Mouse (Mus musculus) small intestine, adult 2 months (tissue): ENCODE data around the gene Zfp97. TPM values are rescaled to one million over a fixed set of nuclear protein-coding genes. Genes with fewer than 3 reads are reported as not detected.
"Not testable (repeated sequence)": the region's sequence is repeated elsewhere in the genome, so short reads cannot be mapped to it uniquely, and the experiment has no call there.

Source experiments
- H3K27ac ChIP-seq: fragments of 200-500 bp; 2 replicates; pipeline ENCODE4 v1.5.1; 2012; ENCODE audit warnings: low read depth, low read length, control low read depth, inconsistent platforms; ENCODE audit not compliant: insufficient read depth
- H3K27me3 ChIP-seq: fragments of 200-500 bp; 2 replicates; pipeline ENCODE4 v1.6.1; 2012; ENCODE audit warnings: mild to moderate bottlenecking, moderate library complexity, low read length, inconsistent platforms; ENCODE audit not compliant: control insufficient read depth, insufficient read depth
- H3K36me3 ChIP-seq: fragments of 200-500 bp; 2 replicates; pipeline ENCODE4 v1.6.1; 2012; ENCODE audit warnings: mild to moderate bottlenecking, low read length, control low read depth, inconsistent platforms; ENCODE audit not compliant: control insufficient read depth, insufficient read depth
- H3K4me1 ChIP-seq: fragments of 200-500 bp; 2 replicates; pipeline ENCODE4 v1.6.1; 2012; ENCODE audit warnings: low read length, inconsistent platforms, mixed read lengths; ENCODE audit not compliant: control insufficient read depth, insufficient read depth, insufficient read length
- H3K4me3 ChIP-seq: fragments of 200-500 bp; 2 replicates; pipeline ENCODE4 v1.5.1; 2012; ENCODE audit warnings: low read depth, mild to moderate bottlenecking, control low read depth, inconsistent platforms, low read length, moderate library complexity
- CTCF ChIP-seq: fragments of 200-500 bp; IDR thresholded peaks from 2 replicates; pipeline ENCODE4 v1.5.1; 2012; ENCODE audit warnings: low read depth, mild to moderate bottlenecking, control low read depth, inconsistent platforms, low read length, moderate library complexity, mixed read lengths; ENCODE audit not compliant: insufficient replicate concordance, insufficient read length; ENCODE audit errors: extremely low read depth
- POLR2A ChIP-seq: fragments of 200-500 bp; IDR thresholded peaks from 2 replicates; pipeline ENCODE4 v1.6.1; 2012; ENCODE audit warnings: low read depth, mild to moderate bottlenecking, control low read depth, inconsistent platforms, low read length, moderate library complexity
- WGBS: fragments of 180-500 bp; shearing (Covaris S2); methylation state at CpG from one replicate; pipeline ENCODE4 v1.1.7; 2018; 5-methylcytosine and 5-hydroxymethylcytosine counted together
- polyA plus RNA-seq: library from polyadenylated mRNA; depleted of rRNA; stranded (reverse); fragments of >200 nt; gene quantifications from 2 replicates; pipeline ENCODE4 v1.2.3, GENCODE M21; 2012; rRNA removed

The Zfp97 gene
- polyA plus RNA-seq, result 0.05 and 0.15 TPM in 2 replicates

DNA sequence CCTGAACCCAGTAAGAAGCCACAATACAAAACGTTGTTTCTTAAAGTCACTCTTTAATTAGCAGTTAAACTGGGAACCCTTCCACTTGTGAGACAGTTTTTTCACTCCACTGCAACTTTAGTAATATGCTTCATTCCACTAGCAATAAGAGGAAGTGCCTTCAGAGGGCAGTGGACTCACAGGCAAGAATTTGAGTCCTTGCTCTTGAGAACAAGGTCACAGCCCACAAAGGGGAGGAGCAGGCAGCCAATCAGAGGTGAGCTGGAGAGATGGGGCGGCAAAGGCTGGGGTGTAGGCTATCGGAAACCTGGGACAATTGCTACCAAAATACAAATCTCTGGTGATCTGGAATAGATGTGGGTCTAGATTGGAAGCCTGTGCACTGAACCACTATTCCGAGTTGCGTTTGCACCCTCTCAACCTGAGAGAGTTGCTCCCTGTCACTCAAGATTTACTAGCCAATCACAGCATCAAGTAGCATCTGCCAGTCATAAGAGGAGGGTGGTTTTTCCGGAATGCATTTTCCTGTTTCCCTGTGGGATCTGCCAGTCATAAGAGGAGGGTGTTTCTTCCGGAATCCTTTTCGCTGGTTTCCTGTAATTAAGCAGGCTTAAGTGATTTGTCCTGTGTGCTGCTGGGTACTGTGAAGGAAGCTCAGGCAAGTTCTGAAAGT, at the start of gene Zfp97:
Zfp97 (plus strand) TSS at position 586 of the 673 bp plus-strand sequence.
- not testable (repeated sequence) for H3K27me3 ChIP-seq, H3K36me3 ChIP-seq, H3K27ac ChIP-seq, H3K4me1 ChIP-seq, H3K4me3 ChIP-seq
- WGBS, result no CpG with 5 or more reads among the region's 8 CpGs

DNA sequence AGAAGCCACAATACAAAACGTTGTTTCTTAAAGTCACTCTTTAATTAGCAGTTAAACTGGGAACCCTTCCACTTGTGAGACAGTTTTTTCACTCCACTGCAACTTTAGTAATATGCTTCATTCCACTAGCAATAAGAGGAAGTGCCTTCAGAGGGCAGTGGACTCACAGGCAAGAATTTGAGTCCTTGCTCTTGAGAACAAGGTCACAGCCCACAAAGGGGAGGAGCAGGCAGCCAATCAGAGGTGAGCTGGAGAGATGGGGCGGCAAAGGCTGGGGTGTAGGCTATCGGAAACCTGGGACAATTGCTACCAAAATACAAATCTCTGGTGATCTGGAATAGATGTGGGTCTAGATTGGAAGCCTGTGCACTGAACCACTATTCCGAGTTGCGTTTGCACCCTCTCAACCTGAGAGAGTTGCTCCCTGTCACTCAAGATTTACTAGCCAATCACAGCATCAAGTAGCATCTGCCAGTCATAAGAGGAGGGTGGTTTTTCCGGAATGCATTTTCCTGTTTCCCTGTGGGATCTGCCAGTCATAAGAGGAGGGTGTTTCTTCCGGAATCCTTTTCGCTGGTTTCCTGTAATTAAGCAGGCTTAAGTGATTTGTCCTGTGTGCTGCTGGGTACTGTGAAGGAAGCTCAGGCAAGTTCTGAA, 57.7 kb downstream of the Zfp97 start:
- H3K4me3 ChIP-seq, H3K27me3 ChIP-seq, H3K27ac ChIP-seq, H3K36me3 ChIP-seq, H3K4me1 ChIP-seq: not testable (repeated sequence)
- no CpG with 5 or more reads among the region's 8 CpGs for WGBS

DNA sequence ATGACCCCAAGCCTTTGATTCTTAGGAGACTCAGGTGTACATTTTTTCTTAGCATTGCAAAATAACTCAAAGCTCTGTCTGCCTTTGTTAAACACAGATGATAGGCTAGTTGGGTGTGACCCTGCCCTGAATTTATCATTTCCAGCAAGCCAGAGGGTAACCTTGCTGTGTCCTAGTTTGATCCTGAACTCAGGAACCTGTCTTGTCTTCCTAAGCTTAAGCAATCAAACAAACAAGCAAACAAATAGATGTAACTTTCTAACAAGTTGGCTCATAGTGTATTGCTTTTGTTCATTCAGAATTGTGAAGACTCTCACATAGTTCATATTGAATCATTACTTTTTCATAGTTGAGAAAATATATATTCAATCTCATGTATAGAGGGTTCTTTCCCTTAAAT, 73.5 kb downstream of the Zfp97 start:
- not testable (repeated sequence) for H3K4me3 ChIP-seq

DNA sequence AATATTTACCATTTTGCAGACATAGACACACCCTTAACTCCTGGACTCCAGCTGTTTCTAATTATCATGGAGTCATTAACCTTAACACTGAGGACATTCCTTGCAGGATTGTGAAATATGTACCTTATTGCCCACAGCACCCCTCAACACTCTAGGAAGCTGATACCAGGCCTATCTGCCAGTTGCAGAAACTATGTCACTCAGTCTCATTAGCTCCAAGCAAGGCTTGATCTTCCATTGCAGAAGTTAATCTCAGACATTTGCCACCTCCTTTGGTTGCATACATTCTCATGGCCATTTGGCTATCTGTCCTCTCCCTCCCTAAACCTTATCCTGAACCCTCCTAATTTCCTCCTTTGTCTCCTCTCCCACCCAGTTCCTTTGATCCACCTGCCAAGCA, 74.0 kb downstream of the Zfp97 start:
- H3K4me1 ChIP-seq, result no peaks in the 10 kb centered on the region

More for the DNA sequence above, 73.5 kb downstream of the Zfp97 start:
- not testable (repeated sequence) for H3K36me3 ChIP-seq, H3K27ac ChIP-seq, H3K4me1 ChIP-seq, H3K27me3 ChIP-seq

DNA sequence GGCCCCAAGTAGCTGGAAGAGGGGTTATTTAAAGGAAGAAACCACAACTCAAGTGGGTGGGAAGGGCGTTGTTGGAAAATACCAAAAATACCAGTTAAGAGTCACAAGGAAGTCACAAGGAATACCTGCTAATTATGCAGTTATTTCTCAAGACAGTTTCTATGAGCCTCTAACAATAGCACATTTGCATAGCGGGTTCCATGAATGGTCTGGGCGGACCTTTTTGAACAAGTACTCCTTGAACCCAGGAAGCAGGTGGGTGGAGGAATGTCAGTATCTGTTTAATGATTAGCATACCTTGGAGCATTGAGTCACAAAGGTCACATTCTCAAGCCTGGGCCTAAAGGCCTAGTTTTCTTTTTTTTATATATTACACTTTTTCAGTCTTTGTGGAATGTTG, 74.9 kb downstream of the Zfp97 start:
- H3K36me3 ChIP-seq, H3K27ac ChIP-seq, H3K4me1 ChIP-seq, H3K27me3 ChIP-seq, H3K4me3 ChIP-seq: not testable (repeated sequence)
- WGBS, result 98% methylated on average over 3 of the region's 3 CpGs

More for the DNA sequence above, 74.0 kb downstream of the Zfp97 start:
- Histone ChIP-seq H3K27me3 (no peaks in the 10 kb centered on the region), H3K27ac (no peak overlapping the region), H3K4me3 (no peak overlapping the region), H3K36me3 (peaks cover 4% of the 10 kb centered on the region)
- TF ChIP-seq POLR2A (no peak), CTCF (no peak)

Other genes starting within 250 kb of the Zfp97 start
- not detected in 2 replicates for gene Zfp960, start 57.3 kb upstream of the Zfp97 start, polyA plus RNA-seq